Mouse (Mus musculus) retina, embryonic 14.5 days (tissue): Measurements from ENCODE around the gene Mtf1.
A peak's percentile ranks its signal among the peaks of the same experiment; 100 is the strongest.

Experiments used
- DNase-seq: peaks from one replicate; pipeline ENCODE4 v3.0.0-alpha.2; 2015; ENCODE audit warnings: low spot score

The Mtf1 gene

GRCm38 (mm10) chr4:124856294-124856693, 54.4 kb downstream of the Mtf1 start:
- no peak for DNase-seq

GRCm38 (mm10) chr4:124858370-124858769, 56.5 kb downstream of the Mtf1 start:
- no peak for DNase-seq

DNA sequence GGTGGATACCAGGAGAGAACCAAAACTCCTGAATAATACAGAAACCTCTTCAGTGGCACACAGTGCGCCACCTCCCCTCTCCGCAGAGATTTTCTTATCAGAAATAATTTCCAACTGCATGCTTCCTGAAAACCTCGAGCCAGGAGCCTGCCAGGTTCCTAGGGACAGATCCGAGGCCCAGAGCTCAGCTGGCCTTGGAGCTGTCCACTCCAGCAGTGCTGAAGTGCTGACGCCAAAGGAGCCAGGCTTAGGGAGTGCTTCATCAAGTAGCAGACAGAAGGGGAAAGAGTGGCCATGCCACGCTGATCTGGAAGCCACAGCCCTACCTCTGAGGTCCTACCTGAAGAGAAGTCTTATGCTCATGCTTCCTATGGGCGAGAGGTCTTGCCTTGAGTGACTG, 58.5 kb downstream of the Mtf1 start:
- peak; percentile 77 for DNase-seq

DNA sequence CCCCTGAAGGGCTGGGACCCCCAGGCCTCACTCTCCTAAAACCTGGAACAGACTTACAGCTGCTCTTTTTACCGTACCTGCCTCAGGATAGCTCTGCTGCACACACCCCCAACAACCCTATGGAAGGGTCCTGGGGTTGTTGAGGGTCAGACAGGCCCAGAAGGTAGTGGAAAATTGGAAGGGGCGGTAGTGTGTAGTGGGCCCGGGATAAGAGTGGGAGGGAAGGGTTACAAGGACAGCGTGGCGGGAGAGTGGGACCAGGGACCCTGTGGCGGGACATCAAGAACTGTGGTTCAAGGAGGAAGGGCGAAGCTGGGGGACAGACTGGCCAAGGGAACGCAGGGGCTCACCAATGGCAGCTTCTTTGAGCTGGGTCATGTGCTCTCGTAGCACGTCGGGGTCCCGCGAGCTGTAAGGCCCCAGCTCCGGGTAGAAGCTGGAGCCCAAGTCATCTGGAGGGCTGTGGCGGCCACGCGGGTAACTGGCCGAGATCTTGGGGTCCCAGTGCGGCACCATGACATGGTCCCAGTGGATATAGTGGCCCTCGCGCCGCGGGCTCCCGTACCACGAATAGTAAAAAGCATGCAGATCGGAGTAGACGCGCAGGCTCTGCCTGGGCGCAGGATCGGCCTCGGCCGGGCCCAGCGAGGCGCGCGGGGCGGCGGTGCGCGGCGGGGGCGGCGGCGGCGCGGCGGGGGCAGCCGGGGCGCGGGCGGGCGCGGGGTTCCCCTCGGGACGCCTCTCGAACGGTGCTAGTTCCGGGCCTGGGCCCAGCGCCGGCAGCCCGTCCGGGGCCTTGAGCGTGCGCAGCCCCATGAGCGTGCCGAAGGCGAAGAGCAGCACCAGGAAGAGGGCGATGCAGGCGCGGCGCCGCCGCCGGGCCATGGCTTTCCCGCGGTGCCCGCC, 59.6 kb downstream of the Mtf1 start, which contains the start of gene Maneal:
Gene Maneal (minus strand): TSS at position 889 of the 906 bp plus-strand sequence.
- DNase-seq = peak; percentile 25

DNA sequence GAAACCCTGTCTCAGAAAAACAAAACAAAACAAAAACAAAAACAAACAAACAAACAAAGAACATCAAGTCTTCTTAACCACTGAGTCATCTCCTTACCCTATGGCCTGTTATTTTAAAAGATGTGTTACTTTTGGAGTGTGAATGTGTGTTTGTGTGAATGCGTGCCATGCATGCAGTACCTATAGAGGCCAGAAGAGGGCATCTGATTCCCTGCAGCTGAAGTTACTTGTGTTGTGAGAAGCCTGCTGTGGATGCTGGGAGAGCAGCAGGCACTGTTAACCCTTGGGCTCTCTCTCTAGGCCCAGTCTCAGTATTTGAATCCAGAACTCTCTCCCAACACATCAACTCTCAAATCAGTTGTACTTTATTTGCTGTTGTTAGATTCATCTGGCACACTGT, 70.8 kb downstream of the Mtf1 start:
- DNase-seq = no peak

- DNase-seq = peak; percentile 42
Observed at GRCm38 (mm10) chr4:124880599-124880998, 78.7 kb downstream of the Mtf1 start, which contains the start of gene Epha10. Epha10 (plus strand) TSS chr4:124880899.

GRCm38 (mm10) chr4:124881341-124881908, 79.5 kb downstream of the Mtf1 start:
- peak; percentile 92 for DNase-seq

GRCm38 (mm10) chr4:124882151-124882729, 80.3 kb downstream of the Mtf1 start:
- DNase-seq = peak; percentile 59

DNA sequence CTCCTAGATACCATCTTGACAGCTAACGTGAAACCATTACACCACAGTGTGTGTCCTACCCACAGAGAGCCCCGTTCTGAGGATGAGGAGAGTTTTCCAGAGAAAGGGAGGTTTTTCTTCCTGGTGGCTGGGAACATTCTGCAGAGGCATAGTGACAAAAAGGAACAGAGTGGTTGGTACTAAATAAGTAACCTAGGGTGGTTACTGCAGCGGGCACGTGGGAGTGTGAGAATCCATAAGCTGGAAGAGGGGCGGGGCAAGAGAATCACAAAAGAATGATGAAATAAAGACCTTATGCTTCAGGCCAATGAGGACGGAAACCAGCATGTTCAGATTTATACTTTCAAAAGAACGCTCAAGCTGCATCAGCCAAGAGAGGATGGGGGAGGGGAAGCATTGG, 86.8 kb downstream of the Mtf1 start:
- DNase-seq = no peak

GRCm38 (mm10) chr4:124889935-124890334, 88.0 kb downstream of the Mtf1 start:
- no peak for DNase-seq

- no peak for DNase-seq
Observed at GRCm38 (mm10) chr4:124890831-124891230, 88.9 kb downstream of the Mtf1 start.

DNA sequence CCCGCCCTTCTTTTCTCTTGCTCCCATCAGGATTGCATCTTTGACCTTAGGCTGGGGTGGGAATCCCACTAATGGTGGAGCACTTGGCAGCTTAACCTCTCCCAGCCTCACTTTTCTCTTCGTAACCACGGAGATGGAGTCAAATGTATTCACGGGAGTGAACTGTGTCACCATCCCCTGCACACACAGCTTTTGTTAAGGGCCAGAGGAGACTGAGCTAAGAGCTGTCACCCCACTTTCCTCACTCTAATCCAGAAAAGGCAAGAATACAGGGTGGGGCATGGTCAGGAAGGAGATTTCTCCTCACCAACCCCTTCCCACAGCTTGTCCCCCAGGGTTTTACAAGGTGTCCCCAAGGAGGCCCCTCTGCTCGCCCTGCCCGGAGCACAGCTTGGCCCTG, 91.9 kb downstream of the Mtf1 start:
- no peak for DNase-seq

DNA sequence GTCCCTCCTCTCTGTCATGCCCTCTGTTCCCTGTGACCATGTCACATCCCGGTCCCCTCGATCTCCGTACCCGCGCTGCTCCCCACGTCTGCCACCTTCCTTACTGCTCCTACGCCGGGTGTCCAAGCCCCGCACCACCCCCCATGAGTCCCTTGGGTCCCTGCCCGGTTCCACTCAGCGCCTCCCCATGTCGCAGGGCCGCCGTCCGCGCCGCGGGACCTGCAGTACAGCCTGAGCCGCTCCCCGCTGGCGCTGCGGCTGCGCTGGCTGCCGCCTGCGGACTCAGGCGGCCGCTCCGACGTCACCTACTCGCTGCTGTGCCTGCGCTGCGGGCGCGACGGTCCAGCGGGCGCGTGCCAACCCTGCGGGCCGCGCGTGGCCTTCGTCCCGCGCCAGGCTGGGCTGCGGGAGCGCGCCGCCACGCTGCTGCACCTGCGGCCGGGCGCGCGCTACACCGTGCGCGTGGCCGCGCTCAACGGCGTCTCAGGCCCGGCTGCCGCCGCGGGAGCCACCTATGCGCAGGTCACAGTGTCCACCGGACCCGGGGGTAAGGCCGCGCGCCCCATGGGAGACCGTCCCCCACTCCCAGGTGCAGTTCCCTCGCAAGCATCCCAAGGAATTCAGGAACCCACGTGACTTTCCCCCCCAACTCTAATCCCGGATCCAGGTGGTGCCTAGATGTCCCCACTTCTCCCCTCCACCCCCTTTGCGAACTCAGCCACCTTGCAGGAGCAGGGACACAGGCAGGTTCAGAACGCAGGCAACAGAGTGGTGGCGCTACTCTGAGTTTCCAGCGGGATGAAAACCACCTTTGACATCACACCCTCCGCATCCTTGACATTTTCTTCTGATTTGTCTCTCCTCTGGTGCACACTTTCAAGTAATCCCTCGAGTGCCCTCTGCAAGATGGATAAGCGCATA, 92.9 kb downstream of the Mtf1 start:
- DNase-seq = peak; percentile 57

DNA sequence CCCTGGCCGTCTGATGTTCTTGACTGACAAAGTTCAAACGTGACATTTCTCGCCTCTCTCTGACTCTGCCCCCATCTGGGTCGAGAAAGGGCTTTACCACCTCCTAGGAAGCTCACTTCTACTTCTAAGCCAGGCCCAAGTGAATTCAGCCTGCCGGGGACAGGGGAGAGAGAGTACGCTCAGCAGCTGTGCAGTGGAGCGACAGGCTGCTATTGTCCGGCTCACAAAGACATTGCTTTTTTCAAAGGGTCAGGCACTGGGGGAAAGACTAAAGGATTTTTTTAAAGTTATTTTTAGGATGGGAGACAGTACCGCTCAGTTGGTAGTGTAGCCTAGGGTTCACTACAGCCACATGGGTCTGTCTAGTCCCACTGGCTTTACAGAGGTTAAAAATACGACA, 96.5 kb downstream of the Mtf1 start:
- DNase-seq = no peak
